Comparison of ENCODE assay signal across 14 mouse cellular contexts in the genomic region with DNA sequence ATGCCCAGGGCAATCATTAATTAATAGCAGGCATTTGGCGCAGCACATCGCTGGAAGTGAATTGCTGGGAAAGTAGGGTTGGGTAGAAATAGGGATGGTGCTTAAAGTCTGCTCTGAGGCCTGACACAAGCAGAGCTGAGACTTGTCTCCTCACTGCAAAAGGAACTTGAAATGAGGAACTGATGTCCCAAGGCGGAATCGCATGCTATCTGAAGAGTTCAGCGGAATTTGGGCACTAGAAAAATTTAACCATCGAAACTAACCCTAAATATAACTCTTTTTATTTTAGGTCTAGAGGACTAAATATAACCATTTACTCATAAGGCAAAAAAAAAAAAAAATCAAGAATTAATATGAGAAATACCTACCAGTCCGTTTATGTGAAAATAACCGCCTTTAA. TPM values are rescaled to one million over a fixed set of nuclear protein-coding genes. Genes with fewer than 3 reads are reported as not detected.
DNase-seq lines count a peak whose midpoint lies in the region; ATAC-seq and TF ChIP-seq lines count a peak whose summit lies in the region.
"Had no signal": no experiment of that assay in that cellular context is flagged by ENCODE, and none has a peak within 500 bp of the region (broad histone marks: within the 10 kb centered on the region; RNA-seq: fewer than 3 reads in every experiment).

No protein-coding gene starts in this region.

- DNase-seq in left cerebral cortex, adult 11 months (ENCODE audit: low spot score), result peak; percentile 3
- DNase-seq in left cerebral cortex, postnatal 10 days (ENCODE audit: extremely low spot score in 1 of 2, low spot score in 2 of 2), result no peak
- peak; percentile 32 for DNase-seq in MEL (ENCODE audit: low read depth, low spot score)
- no peak for DNase-seq in thymus, postnatal 36 days
- DNase-seq: adrenal gland, postnatal 25 days; cerebellum, adult 11 months had no signal

- H3K79me2 ChIP-seq in MEL (ENCODE audit: control insufficient read depth, insufficient read depth, low read length, poor library complexity), result no peaks in the 10 kb centered on the region

- no peak for TF ChIP-seq POLR2A in MEL (IDR thresholded peaks at IDR 0.05; ENCODE audit: control insufficient read depth in 1 of 2, insufficient read depth in 1 of 2, low read depth in 1 of 2, low read length in 2 of 2, poor library complexity in 1 of 2)

- no peak overlapping the region for H3K4me3 ChIP-seq in MEL (ENCODE audit: control insufficient read depth in 1 of 2, insufficient read depth in 1 of 2, low read depth in 2 of 2, low read length in 2 of 2)
- H3K4me3 ChIP-seq in midbrain, embryonic 15.5 days, result no peak overlapping the region
- H3K4me3 ChIP-seq: heart, embryonic 13.5 days; limb, embryonic 12.5 days; midbrain, embryonic 13.5 days; neural tube, embryonic 12.5 days had no signal

- no peak for TF ChIP-seq EP300 in MEL (IDR thresholded peaks at IDR 0.05; ENCODE audit: low read depth in 1 of 2, low read length in 2 of 2)

- TF ChIP-seq CTCF in MEL (IDR thresholded peaks at IDR 0.05 in 2 of 3, conservative IDR thresholded peaks at IDR 0.05 in 1 of 3; ENCODE audit: control insufficient read depth in 1 of 3, insufficient read depth in 1 of 3, low read depth in 2 of 3, low read length in 3 of 3, poor library complexity in 1 of 3, severe bottlenecking in 1 of 3), result no peak

- H3K4me2 ChIP-seq in midbrain, embryonic 15.5 days, result no peak overlapping the region
- H3K4me2 ChIP-seq: heart, embryonic 13.5 days; hindbrain, embryonic 14.5 days; limb, embryonic 12.5 days; midbrain, embryonic 13.5 days; neural tube, embryonic 12.5 days had no signal

- ATAC-seq in common myeloid progenitor, adult 5-6 weeks (replicated peaks; ENCODE audit: low read depth, poor library complexity, severe bottlenecking), result peak; percentile 94
- peak; percentile 93 for ATAC-seq in monocyte, adult 5-6 weeks (replicated peaks; ENCODE audit: insufficient number of reproducible peaks, low FRiP score, low TSS enrichment, poor library complexity, severe bottlenecking)
- ATAC-seq in midbrain, embryonic 15.5 days (replicated peaks), result no peak
- ATAC-seq: midbrain, embryonic 13.5 days had no signal

- H3K36me3 ChIP-seq in MEL (ENCODE audit: control insufficient read depth in 1 of 2, insufficient read depth in 2 of 2, low read length in 2 of 2), result no peaks in the 10 kb centered on the region; a peak in 1 of 4 replicates
- H3K36me3 ChIP-seq in midbrain, embryonic 15.5 days (replicated peaks), result no peaks in the 10 kb centered on the region
- H3K36me3 ChIP-seq: heart, embryonic 13.5 days; limb, embryonic 12.5 days; midbrain, embryonic 13.5 days; neural tube, embryonic 12.5 days had no signal

- H3K4me1 ChIP-seq in MEL (ENCODE audit: control insufficient read depth in 1 of 2, insufficient read depth in 2 of 2, low read length in 2 of 2), result no peaks in the 10 kb centered on the region
- H3K4me1 ChIP-seq in midbrain, embryonic 15.5 days, result no peaks in the 10 kb centered on the region
- H3K4me1 ChIP-seq: heart, embryonic 13.5 days; midbrain, embryonic 13.5 days; neural tube, embryonic 12.5 days had no signal

- TF ChIP-seq RAD21 in MEL (IDR thresholded peaks at IDR 0.05; ENCODE audit: low read depth, low read length), result no peak

- intact Hi-C loops in left cerebral cortex, postnatal 10 days (cut with DNase I), result no loop called here

- no peaks in the 10 kb centered on the region for H3K27me3 ChIP-seq in MEL (ENCODE audit: control insufficient read depth in 1 of 2, insufficient read depth in 2 of 2, low read length in 2 of 2)
- H3K27me3 ChIP-seq in midbrain, embryonic 15.5 days (replicated peaks), result no peaks in the 10 kb centered on the region
- H3K27me3 ChIP-seq: heart, embryonic 13.5 days; limb, embryonic 12.5 days; midbrain, embryonic 13.5 days; neural tube, embryonic 12.5 days had no signal

- no peaks in the 10 kb centered on the region for H3K9me3 ChIP-seq in MEL (replicated peaks; ENCODE audit: insufficient read depth, low read length)
- H3K9me3 ChIP-seq in midbrain, embryonic 15.5 days, result no peaks in the 10 kb centered on the region
- H3K9me3 ChIP-seq: midbrain, embryonic 13.5 days; neural tube, embryonic 12.5 days had no signal

- H3K27ac ChIP-seq in MEL (ENCODE audit: control insufficient read depth, low read depth, low read length), result no peak overlapping the region
- H3K27ac ChIP-seq in midbrain, embryonic 15.5 days, result no peak overlapping the region
- H3K27ac ChIP-seq: heart, embryonic 13.5 days; hindbrain, embryonic 14.5 days; limb, embryonic 12.5 days; midbrain, embryonic 13.5 days; neural tube, embryonic 12.5 days had no signal

- no peak overlapping the region for H3K9ac ChIP-seq in MEL (ENCODE audit: control insufficient read depth, low read depth, low read length, poor library complexity, severe bottlenecking)
- H3K9ac ChIP-seq in midbrain, embryonic 15.5 days, result no peak overlapping the region
- H3K9ac ChIP-seq: heart, embryonic 13.5 days; hindbrain, embryonic 14.5 days; limb, embryonic 12.5 days; midbrain, embryonic 13.5 days; neural tube, embryonic 12.5 days had no signal

- 91% methylated on average over 8 of the region's 8 CpGs for WGBS in midbrain, embryonic 15.5 days

TF ChIP-seq in MEL, 35 proteins besides CTCF, POLR2A, EP300 and RAD21:
- no peak for TF ChIP-seq ZMIZ1 (IDR thresholded peaks at IDR 0.05; ENCODE audit: low read depth, low read length)
- TF ChIP-seq RCOR1 (IDR thresholded peaks at IDR 0.05; ENCODE audit: low read depth, low read length), result no peak
- no peak for TF ChIP-seq SMC3 (IDR thresholded peaks at IDR 0.05; ENCODE audit: low read depth, low read length)
- TF ChIP-seq E2F4 (IDR thresholded peaks at IDR 0.05; ENCODE audit: borderline replicate concordance, low read depth, low read length), result no peak
- TF ChIP-seq MEF2A (IDR thresholded peaks at IDR 0.05; ENCODE audit: extremely low read depth, insufficient replicate concordance, low read depth, low read length, poor library complexity, severe bottlenecking), result no peak
- TF ChIP-seq ZNF384 (IDR thresholded peaks at IDR 0.05; ENCODE audit: low read depth, low read length), result no peak
- TF ChIP-seq GATA1 (IDR thresholded peaks at IDR 0.05; ENCODE audit: low read depth, low read length), result no peak
- TF ChIP-seq ELF1 (IDR thresholded peaks at IDR 0.05; ENCODE audit: low read depth, low read length), result no peak
- no peak for TF ChIP-seq CHD1 (IDR thresholded peaks at IDR 0.05; ENCODE audit: low read depth, low read length)
- TF ChIP-seq MXI1 (IDR thresholded peaks at IDR 0.05; ENCODE audit: low read depth, low read length), result no peak
- TF ChIP-seq BHLHE40 (IDR thresholded peaks at IDR 0.05; ENCODE audit: borderline replicate concordance, low read depth, low read length), result no peak
- TF ChIP-seq NELFE (IDR thresholded peaks at IDR 0.05; ENCODE audit: low read depth, low read length), result no peak
- no peak for TF ChIP-seq TAL1 (IDR thresholded peaks at IDR 0.05; ENCODE audit: low read length)
- no peak for TF ChIP-seq USF2 (IDR thresholded peaks at IDR 0.05; ENCODE audit: borderline replicate concordance in 1 of 2, insufficient read depth in 1 of 2, low read depth in 1 of 2, low read length in 2 of 2)
- no peak for TF ChIP-seq UBTF (IDR thresholded peaks at IDR 0.05; ENCODE audit: borderline replicate concordance, insufficient read depth, low read depth, low read length)
- TF ChIP-seq KAT2A (conservative IDR thresholded peaks at IDR 0.05; ENCODE audit: low read depth, low read length), result no peak
- TF ChIP-seq TCF12 (IDR thresholded peaks at IDR 0.05; ENCODE audit: low read depth, low read length), result no peak
- TF ChIP-seq CHD2 (IDR thresholded peaks at IDR 0.05; ENCODE audit: low read length), result no peak

RNA-seq across cellular contexts. Expression of a gene that starts 31.5 kb away (rescaled TPM):
- 1 to 10 TPM; 1.6 to 1.7 TPM for total RNA-seq in left cerebral cortex, postnatal 10 days (2021)
- 55.2 and 60.8 TPM in 2 replicates for total RNA-seq in MEL (2012; rRNA removed)
- polyA plus RNA-seq in MEL (2012; ENCODE audit: insufficient read depth in 1 of 2, insufficient read length in 2 of 2, low read depth in 1 of 2, low replicate concordance in 2 of 2, missing spikeins in 1 of 2), result 100 to 1,000 TPM in 1 of 2 experiments, 10 to 100 TPM in 1; 63.0 to 205 TPM
- 209 and 215 TPM in 2 replicates for total RNA-seq in common myeloid progenitor, adult 5-6 weeks (2017)
- 430 to 673 TPM (median 628 TPM) in 3 replicates for total RNA-seq in monocyte, adult 5-6 weeks (2017)
- polyA plus RNA-seq in midbrain, embryonic 15.5 days (2015; fragmentation: Nextera tagmentation; extraction: Ambion mirVana), result 1.1 and 1.3 TPM in 2 replicates

Comparison
In these comparisons a context has a peak if more than half of its experiments do, and no peak if none do; other contexts are left out.
1. DNase-seq: peak in left cerebral cortex, adult 11 months (single experiment) and MEL (single experiment); none in left cerebral cortex, postnatal 10 days (0 of 2) and thymus, postnatal 36 days (0 of 2).
2. RNA of a gene that starts 31.5 kb away (total RNA-seq): 430 to 673 TPM in monocyte, adult 5-6 weeks, 209 to 215 TPM in common myeloid progenitor, adult 5-6 weeks and 55.2 to 60.8 TPM in MEL; 1.6 to 1.7 TPM in left cerebral cortex, postnatal 10 days; every median in the first group is over 10 times any median in the second.